Mouse (Mus musculus) urinary bladder, postnatal 14 days (tissue): ENCODE results near the gene Dus4l.
"Not testable (repeated sequence)": the region's sequence is repeated elsewhere in the genome, so short reads cannot be mapped to it uniquely, and the experiment has no call there.

Experiments used
- DNase-seq: peaks from one replicate; pipeline ENCODE4 v3.0.0; 2021; ENCODE audit warnings: low spot score

The Dus4l gene

GRCm38 (mm10) chr12:31654197-31654964 lies at the start of gene Dus4l, which contains the start of gene Cog5:
Gene Dus4l, minus strand, starts transcription at chr12:31654826.
Gene Cog5, plus strand, starts transcription at chr12:31654869.
- peak; percentile 96 for DNase-seq

GRCm38 (mm10) chr12:31703904-31704303 lies 49.3 kb upstream of the Dus4l start:
- DNase-seq, result no peak

- no peak for DNase-seq
Measured at GRCm38 (mm10) chr12:31701411-31701810, 46.8 kb upstream of the Dus4l start.

GRCm38 (mm10) chr12:31700623-31701347 lies 46.2 kb upstream of the Dus4l start:
- DNase-seq, result no peak

GRCm38 (mm10) chr12:31693278-31693677 lies 38.7 kb upstream of the Dus4l start:
- no peak for DNase-seq

- no peak for DNase-seq
Measured at GRCm38 (mm10) chr12:31686679-31687078, 32.1 kb upstream of the Dus4l start.

GRCm38 (mm10) chr12:31667187-31667586 lies 12.6 kb upstream of the Dus4l start:
- DNase-seq, result no peak

- no peak for DNase-seq
Measured at GRCm38 (mm10) chr12:31665999-31666398, 11.4 kb upstream of the Dus4l start.

GRCm38 (mm10) chr12:31656841-31657240 lies 2.2 kb upstream of the Dus4l start:
- DNase-seq, result no peak

- no peak for DNase-seq
Measured at GRCm38 (mm10) chr12:31654965-31655477, 395 bp upstream of the Dus4l start.

GRCm38 (mm10) chr12:31653611-31654010 lies 1.0 kb downstream of the Dus4l start:
- no peak for DNase-seq

GRCm38 (mm10) chr12:31635240-31635607 lies 19.4 kb downstream of the Dus4l start:
- no peak for DNase-seq

GRCm38 (mm10) chr12:31634343-31635239 lies 20.0 kb downstream of the Dus4l start, which contains the start of gene Bcap29:
Gene Bcap29, minus strand, starts transcription at chr12:31634658.
- DNase-seq, result peak; percentile 76

GRCm38 (mm10) chr12:31633970-31634342 lies 20.7 kb downstream of the Dus4l start:
- peak; percentile 18 for DNase-seq

GRCm38 (mm10) chr12:31628396-31628795 lies 26.2 kb downstream of the Dus4l start:
- not testable (repeated sequence) for DNase-seq

GRCm38 (mm10) chr12:31625016-31625415 lies 29.6 kb downstream of the Dus4l start:
- no peak for DNase-seq

- DNase-seq, result no peak
Measured at GRCm38 (mm10) chr12:31620106-31620505, 34.5 kb downstream of the Dus4l start.

GRCm38 (mm10) chr12:31613353-31613752 lies 41.3 kb downstream of the Dus4l start:
- no peak for DNase-seq

GRCm38 (mm10) chr12:31608138-31608537 lies 46.5 kb downstream of the Dus4l start:
- no peak for DNase-seq

GRCm38 (mm10) chr12:31604894-31605293 lies 49.7 kb downstream of the Dus4l start:
- DNase-seq, result no peak

- DNase-seq, result no peak
Measured at GRCm38 (mm10) chr12:31603586-31603985, 51.0 kb downstream of the Dus4l start.

GRCm38 (mm10) chr12:31594296-31594695 lies 60.3 kb downstream of the Dus4l start:
- no peak for DNase-seq
